Mouse (Mus musculus) adrenal gland (tissue): Measurements from ENCODE around the gene Trpc4ap.

Experiments
- microRNA-seq, 2 experiments: library from miRNA; unstranded; fragments of <30 nt; microRNA quantifications; one replicate each; pipeline ENCODE4; 2019

Gene Trpc4ap

Small RNAs within 50 kb of the gene (microRNA-seq; reads per million reads assigned to microRNA genes)
- 0.99 to 1.6 reads per million in 2 experiments for gene Mir499
